Mouse (Mus musculus): ENCODE data around the gene Cops6.

Cops6 gene

DNA sequence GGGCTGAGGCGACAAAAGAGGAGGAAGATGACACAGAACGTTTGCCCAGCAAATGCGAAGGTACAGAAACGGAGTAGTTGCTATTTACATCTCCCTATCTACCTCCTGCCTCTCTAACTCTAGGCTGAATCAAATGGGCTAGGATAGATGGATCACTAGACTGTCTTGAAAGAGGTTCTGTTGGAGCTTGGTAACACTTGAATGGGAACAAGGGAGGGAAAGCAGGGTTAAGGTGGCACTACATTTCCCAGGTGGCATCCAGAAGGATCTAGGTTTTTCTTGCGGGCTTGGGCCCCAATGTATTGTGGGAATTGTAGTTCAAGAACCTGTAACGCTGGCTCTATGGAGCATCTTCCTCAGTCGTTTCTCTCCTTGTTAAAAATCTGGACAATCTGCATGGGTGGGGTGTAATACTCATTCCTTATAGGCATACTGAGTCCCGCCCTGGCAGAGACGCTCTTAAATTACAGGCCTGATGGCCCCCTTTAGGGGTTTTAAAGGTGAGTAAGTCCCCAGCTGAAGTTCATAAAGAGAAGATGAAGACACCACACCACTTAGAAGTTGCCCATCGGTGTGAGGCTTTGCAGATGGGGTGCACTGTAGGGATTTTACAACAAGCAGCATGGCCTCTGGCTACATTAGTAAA lies 26.9 kb downstream of the Cops6 start:
- DNase-seq (ENCODE audit: low spot score in 2 of 2), result peak; percentile 83 to 91

DNA sequence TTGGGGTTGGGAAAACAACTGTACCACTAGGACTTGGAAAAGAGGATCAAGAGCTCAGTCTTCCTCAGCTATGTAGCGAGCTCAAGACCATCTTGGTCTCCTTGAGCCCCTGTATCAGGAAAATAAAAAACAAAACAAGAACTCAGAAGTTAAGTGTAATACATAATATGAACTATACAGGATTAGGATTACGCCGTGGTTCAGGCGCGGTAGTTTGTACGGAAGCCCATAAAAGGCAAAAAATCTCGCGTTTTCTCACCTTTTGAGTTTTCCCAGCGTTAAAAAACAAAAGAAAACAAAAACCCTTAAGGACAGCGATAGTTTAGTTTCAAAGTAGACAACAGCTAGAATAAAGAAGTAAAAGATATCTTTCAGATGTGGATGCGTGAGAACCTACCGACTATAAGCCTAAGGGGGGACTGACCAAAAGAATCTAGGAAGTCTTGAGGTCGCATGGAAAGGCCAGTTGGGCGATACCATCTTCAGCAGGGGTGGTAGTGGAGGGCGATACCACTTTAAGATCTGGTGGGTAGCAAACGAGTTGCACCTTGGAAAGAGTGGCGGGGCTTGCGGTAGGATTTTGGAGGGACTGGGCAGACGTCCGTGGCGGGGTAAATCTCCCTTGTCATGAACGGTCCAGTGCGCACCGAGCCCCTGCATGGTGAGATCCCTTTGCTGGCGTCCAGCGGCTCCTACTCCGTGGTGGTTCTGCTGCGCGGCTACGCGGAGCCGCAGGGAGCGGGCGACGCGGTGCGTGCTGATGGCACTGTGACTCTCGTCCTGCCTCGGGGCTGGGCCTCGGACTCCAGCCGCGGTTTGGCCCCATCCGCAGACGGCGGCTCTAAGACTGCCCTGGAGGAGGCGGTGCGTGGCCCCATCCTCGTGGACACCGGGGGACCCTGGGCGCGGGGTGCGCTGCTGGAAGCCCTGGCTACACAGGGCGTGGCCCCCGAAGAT lies 33.2 kb downstream of the Cops6 start, which contains the start of gene Mblac1:
Mblac1 (plus strand) TSS at position 544 of the 957 bp plus-strand sequence.
- peak; percentile 83 to 84 for DNase-seq (ENCODE audit: low spot score in 2 of 2)

GRCm38 (mm10) chr5:138194755-138195345 lies 34.0 kb downstream of the Cops6 start:
- DNase-seq (ENCODE audit: low spot score in 2 of 2), result peak; percentile 56 to 58

GRCm38 (mm10) chr5:138195463-138195862 lies 34.6 kb downstream of the Cops6 start:
- peak in 1 of 2 experiments; percentile 20 for DNase-seq (ENCODE audit: low spot score in 2 of 2)

- no peak for DNase-seq (ENCODE audit: low spot score in 2 of 2)
Observed at GRCm38 (mm10) chr5:138199576-138199975, 38.7 kb downstream of the Cops6 start.

- no peak for DNase-seq (ENCODE audit: low spot score in 2 of 2)
Observed at GRCm38 (mm10) chr5:138202086-138202485, 41.2 kb downstream of the Cops6 start.

DNA sequence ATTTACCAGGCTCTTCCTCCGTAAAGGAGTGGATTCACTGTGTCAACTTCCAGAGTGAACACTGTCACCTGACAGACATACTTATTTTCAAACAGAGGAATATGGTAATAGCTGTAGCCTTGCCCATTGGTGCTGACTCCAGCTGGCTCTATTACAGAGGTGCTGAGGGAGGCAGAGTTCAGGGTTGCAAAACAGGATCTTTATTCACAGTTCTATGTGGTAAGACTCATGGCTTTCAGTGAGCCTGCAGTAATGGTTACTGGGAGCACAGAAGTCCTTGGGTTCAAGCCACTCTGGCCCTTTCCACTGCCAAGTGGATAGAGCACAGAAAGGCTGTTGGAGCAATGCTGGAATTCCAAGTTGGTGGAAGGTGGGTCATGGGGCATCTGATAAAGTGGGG lies 46.4 kb downstream of the Cops6 start:
- no peak for DNase-seq (ENCODE audit: low spot score in 2 of 2)

DNA sequence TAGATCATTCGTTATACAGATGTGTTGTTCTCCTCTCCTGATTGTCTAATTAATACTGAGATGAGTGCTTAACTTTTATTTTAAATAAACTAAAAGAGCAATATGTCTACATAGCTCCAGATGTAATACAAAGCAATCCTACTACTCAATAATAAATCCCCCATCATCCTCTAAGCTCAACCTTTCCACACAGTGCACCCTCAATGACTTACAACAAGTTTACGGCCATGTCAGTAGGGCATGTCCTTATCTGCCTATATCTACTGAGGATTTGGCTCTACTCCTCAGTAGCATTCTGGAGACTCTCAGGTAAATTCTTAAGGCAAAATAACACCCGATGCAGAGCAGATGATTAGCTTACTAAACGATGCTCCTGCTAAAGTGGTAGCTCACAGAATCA lies 47.0 kb downstream of the Cops6 start:
- no peak for DNase-seq (ENCODE audit: low spot score in 2 of 2)

All from right cerebral cortex, postnatal 10 days (tissue).